Mouse (Mus musculus): ENCODE data around the gene Ciz1.

DNA sequence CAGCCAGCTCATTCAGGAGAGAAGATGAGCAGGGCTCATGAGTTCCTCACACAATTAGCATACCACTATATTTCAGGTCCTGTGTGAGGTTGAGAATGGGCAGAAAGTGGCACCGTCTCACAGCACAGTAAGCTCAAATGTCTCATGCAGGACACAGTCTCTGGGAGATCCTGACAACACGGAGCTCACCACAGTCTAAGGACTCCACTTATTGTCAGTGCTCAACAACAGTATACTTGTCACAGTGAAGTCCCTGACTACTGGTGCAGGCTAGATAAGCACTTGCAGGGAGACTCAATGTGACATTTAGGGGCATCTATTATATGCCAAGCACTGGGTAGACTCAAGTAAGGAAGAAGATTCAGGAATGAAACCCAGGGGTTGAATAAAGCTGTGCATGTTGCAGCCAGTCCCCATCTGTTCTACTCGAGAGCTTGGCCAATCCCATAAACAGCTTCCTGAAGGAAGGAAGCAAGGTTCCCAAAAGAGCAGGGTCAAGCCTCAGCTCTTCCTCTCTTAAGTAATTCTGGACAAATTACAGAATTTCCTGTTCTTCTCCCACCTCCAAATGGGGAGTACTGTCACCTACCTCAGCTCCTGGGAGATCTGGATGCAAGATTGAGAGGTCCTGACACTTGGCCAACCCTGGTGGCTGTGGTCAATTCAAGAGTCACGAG, 77.2 kb downstream of the Ciz1 start:
- TF ChIP-seq POLR2A (IDR thresholded peaks at IDR 0.05; ENCODE audit: insufficient read depth, low read length) (no peak), CTCF (IDR thresholded peaks at IDR 0.05; ENCODE audit: low read depth, low read length) (no peak), EP300 (IDR thresholded peaks at IDR 0.05; ENCODE audit: insufficient read depth, low read depth, low read length) (no peak)
